Mouse (Mus musculus) liver, embryonic 14.5 days (tissue): ENCODE results near the gene Ccdc51. TPM values are rescaled to one million over a fixed set of nuclear protein-coding genes. Genes with fewer than 3 reads are reported as not detected.

Source experiments
- ATAC-seq: fragments of 200-750 bp; cut with Nextera tagmentation; 2 replicates; pipeline ENCODE4 v1.8.0; 2017; ENCODE audit warnings: moderate number of reproducible peaks, mild to moderate bottlenecking, moderate library complexity; ENCODE audit not compliant: insufficient read depth
- DNase-seq, 3 experiments: peaks; one replicate each; pipeline ENCODE4 v3.0.0-alpha.2; 2012 to 2013; ENCODE audit warnings: low read depth in 3 of 3, low spot score in 3 of 3
- H3K27ac ChIP-seq: fragments of 300-500 bp; sonication (generic); 2 replicates; pipeline ENCODE4 v1.5.1; 2014; ENCODE audit warnings: moderate library complexity, mild to moderate bottlenecking, control low read depth, inconsistent platforms
- H3K27me3 ChIP-seq: fragments of 300-500 bp; sonication (generic); 2 replicates; pipeline ENCODE4 v1.6.1; 2014; ENCODE audit warnings: mild to moderate bottlenecking, low read length, moderate library complexity; ENCODE audit not compliant: control insufficient read depth, insufficient read depth
- H3K36me3 ChIP-seq: fragments of 300-500 bp; sonication (generic); replicated peaks from 2 replicates; pipeline ENCODE4 v1.6.1; 2014; ENCODE audit warnings: low read depth; ENCODE audit not compliant: control insufficient read depth, insufficient read depth
- H3K4me1 ChIP-seq, 2 experiments: fragments of 200-500 bp in 1 of 2; fragments of 300-500 bp in 1 of 2; sonication (generic) in 1 of 2; replicated peaks; 2 replicates each; pipeline ENCODE4 v1.6.1; 2012 to 2014; ENCODE audit warnings: antibody characterized with exemption in 1 of 2, inconsistent platforms in 1 of 2, low read length in 1 of 2; ENCODE audit not compliant: control insufficient read depth in 2 of 2, insufficient read depth in 2 of 2
- H3K4me2 ChIP-seq: fragments of 300-500 bp; sonication (generic); 2 replicates; pipeline ENCODE4 v1.6.1; 2014; ENCODE audit warnings: low read depth, mild to moderate bottlenecking, control low read depth, moderate library complexity
- H3K4me3 ChIP-seq, 2 experiments: fragments of 200-500 bp in 1 of 2; fragments of 300-500 bp in 1 of 2; sonication (generic) in 1 of 2; 2 replicates each; pipeline ENCODE4 v1.5.1; 2012 to 2014; ENCODE audit warnings: low read depth in 2 of 2, low read length in 2 of 2, mild to moderate bottlenecking in 2 of 2, control low read depth in 1 of 2, inconsistent platforms in 1 of 2, moderate library complexity in 1 of 2; ENCODE audit not compliant: insufficient read depth in 1 of 2
- H3K9ac ChIP-seq: fragments of 300-500 bp; sonication (generic); replicated peaks from 2 replicates; pipeline ENCODE4 v1.6.1; 2014; ENCODE audit warnings: mild to moderate bottlenecking, control low read depth, moderate library complexity
- H3K9me3 ChIP-seq: fragments of 300-500 bp; sonication (generic); 2 replicates; pipeline ENCODE4 v1.6.1; 2016; ENCODE audit warnings: low read length, mixed read lengths; ENCODE audit not compliant: control insufficient read depth
- CTCF ChIP-seq: IDR thresholded peaks from 2 replicates; pipeline ENCODE4 v1.5.1; 2016; ENCODE audit warnings: antibody characterized with exemption, low read depth, control low read depth
- EP300 ChIP-seq: IDR thresholded peaks from 2 replicates; pipeline ENCODE4 v1.6.1; 2016; ENCODE audit warnings: antibody characterized with exemption, low read depth
- WGBS: fragments of 180-500 bp; shearing (Covaris S2); extraction: QIAGEN DNeasy Blood & Tissue Kit; methylation state at CpG from one replicate; pipeline ENCODE4 v1.1.7; 2014; ENCODE audit not compliant: insufficient replicate concordance; 5-methylcytosine and 5-hydroxymethylcytosine counted together
- polyA plus RNA-seq, 2 experiments: library from polyadenylated mRNA; depleted of rRNA in 1 of 2; stranded (reverse) in 1 of 2; unstranded in 1 of 2; fragments of >200 nt; fragmentation: Nextera tagmentation in 1 of 2; extraction: Ambion mirVana in 1 of 2; gene quantifications; 2 replicates each; pipeline versions ENCODE4 v1.2.1 to v1.2.3; 2012 to 2014

The Ccdc51 gene
- polyA plus RNA-seq, 2 experiments = 7.1 to 12.1 TPM

DNA sequence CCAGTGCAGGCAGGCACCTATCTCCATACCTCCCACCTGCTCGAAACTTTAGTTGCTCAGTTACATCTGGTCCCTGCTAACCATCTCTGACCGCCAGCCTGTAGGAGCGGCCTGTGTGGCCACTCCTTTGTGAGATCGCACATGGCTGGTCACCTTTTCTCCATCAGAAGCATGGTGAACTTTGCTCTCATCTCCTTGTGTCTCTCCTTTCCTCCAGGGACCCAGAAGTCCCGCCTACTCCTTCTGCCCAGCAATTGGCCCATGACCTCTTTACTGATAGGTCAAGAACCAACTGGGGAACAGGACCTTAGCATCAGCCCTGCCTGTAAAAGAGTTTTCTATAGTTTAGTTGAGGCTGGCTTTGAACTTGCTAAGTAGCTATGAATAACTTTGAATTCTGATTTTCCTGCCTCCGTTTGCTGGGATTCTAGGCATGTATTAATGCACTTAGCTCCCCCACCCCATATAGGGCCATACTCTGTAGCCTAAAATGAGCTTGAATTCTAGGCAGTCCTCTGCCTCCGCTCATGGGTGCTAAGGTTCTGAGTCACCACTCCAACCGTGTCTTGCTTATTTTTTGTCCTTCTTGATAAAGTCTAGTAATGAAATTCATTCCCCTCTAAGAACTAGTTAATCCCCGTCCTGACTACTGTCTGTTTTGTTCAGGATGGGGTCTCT is 32.2 kb upstream of the Ccdc51 start:
- DNase-seq = no peak
- no peaks in the 10 kb centered on the region for H3K27me3 ChIP-seq
- TF ChIP-seq EP300 = no peak
- no peak for TF ChIP-seq CTCF
- no peak overlapping the region for H3K4me3 ChIP-seq
- no peak overlapping the region for H3K27ac ChIP-seq
- WGBS = 66% methylated on average over 9 of the region's 9 CpGs
- no peaks in the 10 kb centered on the region for H3K36me3 ChIP-seq
- no peak overlapping the region for H3K4me2 ChIP-seq
- peaks cover 0 to 6% of the 10 kb centered on the region in 2 experiments; a peak in 1 of 4 replicates for H3K4me1 ChIP-seq
- H3K9ac ChIP-seq = no peak overlapping the region
- no peaks in the 10 kb centered on the region for H3K9me3 ChIP-seq
- no peak for ATAC-seq

DNA sequence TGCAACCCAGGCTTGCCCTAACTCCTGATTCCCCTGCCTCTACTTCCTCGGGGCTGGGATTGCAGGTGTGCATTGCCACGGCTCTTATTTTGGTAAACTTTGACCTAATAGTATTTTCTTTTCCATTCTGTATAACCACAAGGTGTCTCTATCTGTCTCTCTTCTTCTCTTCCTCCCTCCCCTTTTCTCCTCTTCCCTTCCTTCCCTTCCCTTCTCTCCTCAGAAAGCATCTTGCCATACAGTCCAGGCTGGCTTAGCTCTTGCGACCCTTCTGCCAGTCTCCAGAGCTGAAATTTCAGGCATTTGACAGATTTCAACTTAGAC is 31.7 kb upstream of the Ccdc51 start:
- Histone ChIP-seq H3K9me3 (no peaks in the 10 kb centered on the region), H3K4me3 (no peak overlapping the region), H3K4me1 (peaks cover 0 to 10% of the 10 kb centered on the region in 2 experiments; a peak in 2 of 4 replicates), H3K27ac (no peak overlapping the region), H3K9ac (no peak overlapping the region), H3K27me3 (no peaks in the 10 kb centered on the region), H3K36me3 (no peaks in the 10 kb centered on the region), H3K4me2 (no peak overlapping the region)
- 63% methylated on average over 3 of the region's 3 CpGs for WGBS
- ATAC-seq = no peak
- no peak for TF ChIP-seq EP300
- TF ChIP-seq CTCF = no peak
- DNase-seq = no peak

DNA sequence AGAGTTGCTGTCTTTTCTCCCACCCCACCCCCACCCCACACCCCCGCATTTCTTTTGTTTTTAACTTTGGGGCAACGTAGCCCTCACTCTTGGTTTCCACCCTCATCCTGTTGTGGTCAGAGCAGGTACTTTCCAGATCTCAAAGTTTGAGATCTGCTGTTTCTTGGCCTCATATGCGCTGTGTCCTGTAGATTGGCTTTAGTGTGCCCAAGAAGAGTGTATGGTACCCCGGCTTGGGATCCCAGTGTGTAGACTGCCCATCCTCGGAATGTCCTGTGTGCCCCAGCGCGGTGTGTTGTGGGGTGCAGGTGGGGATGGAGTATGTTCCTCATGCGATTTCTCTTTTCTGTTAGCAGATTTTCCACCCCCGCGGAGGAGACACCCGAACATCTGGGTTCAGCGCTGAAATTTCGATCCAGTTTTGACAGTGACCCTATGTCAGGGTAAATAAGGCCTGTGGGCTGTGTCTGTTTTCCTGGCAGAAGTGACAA is 31.2 kb upstream of the Ccdc51 start:
- no peak overlapping the region for H3K4me3 ChIP-seq
- 67% methylated on average over 13 of the region's 13 CpGs for WGBS
- no peaks in the 10 kb centered on the region for H3K9me3 ChIP-seq
- H3K27ac ChIP-seq = no peak overlapping the region
- no peak overlapping the region for H3K9ac ChIP-seq
- H3K4me1 ChIP-seq = peaks cover 0 to 10% of the 10 kb centered on the region in 2 experiments; a peak in 2 of 4 replicates
- no peak for ATAC-seq
- no peak overlapping the region for H3K4me2 ChIP-seq
- no peak for DNase-seq
- no peaks in the 10 kb centered on the region for H3K36me3 ChIP-seq
- TF ChIP-seq EP300 = no peak
- no peaks in the 10 kb centered on the region for H3K27me3 ChIP-seq

DNA sequence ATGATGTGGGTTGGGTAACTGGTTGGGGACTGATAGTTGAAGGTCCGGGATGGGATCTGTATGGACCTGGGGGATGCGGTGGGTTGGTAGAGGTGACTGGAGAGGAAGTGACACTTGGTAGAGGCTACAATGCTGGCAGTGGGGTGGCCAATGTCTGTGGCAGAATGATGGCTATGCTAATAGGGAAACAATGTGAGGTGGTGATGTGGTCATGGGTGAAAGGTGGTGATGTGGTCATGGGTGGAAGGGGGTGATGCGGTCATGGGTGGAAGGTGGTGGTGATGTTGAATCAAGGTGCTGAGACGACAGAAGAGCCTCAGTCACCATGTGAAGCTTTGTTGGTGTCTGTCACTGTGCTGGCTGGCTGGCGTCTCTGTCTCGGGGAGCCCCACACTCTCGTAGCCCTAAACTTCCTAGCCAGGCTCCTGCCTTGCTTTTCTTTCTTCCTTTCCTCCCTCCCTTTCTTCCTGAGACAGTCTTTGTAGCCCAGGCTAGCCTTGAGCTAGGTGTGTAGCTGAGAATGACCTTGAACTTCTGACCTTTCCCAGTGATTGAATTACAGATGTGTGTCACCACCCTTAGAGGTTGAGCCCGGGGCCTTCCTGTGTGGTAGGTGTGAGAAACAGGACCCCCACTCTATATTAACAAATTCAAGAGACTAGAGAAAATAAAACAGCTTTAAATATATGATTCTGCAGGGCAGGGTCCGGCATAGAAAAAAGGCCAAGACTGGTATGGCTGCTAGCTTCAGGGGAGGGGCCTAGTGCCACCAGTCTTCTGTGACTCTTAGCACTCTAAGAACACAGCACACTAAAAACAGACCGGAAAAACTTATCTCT is 30.4 kb upstream of the Ccdc51 start:
- no peaks in the 10 kb centered on the region for H3K36me3 ChIP-seq
- ATAC-seq (no peak), DNase-seq (no peak)
- no peak overlapping the region for H3K9ac ChIP-seq
- H3K4me3 ChIP-seq = no peak overlapping the region
- no peaks in the 10 kb centered on the region for H3K27me3 ChIP-seq
- H3K4me2 ChIP-seq = no peak overlapping the region
- no peak overlapping the region for H3K27ac ChIP-seq
- no peaks in the 10 kb centered on the region for H3K9me3 ChIP-seq
- 66% methylated on average over 10 of the region's 10 CpGs for WGBS
- peaks cover 0 to 10% of the 10 kb centered on the region in 2 experiments; a peak in 2 of 4 replicates for H3K4me1 ChIP-seq
- no peak for TF ChIP-seq EP300
- no peak for TF ChIP-seq CTCF
